Mouse (Mus musculus) testis, adult 2 months (tissue): ENCODE results near the gene Acyp1.

Experiments used
- CTCF ChIP-seq: fragments of 200-500 bp; IDR thresholded peaks from 2 replicates; pipeline ENCODE4 v1.5.1; 2012; ENCODE audit warnings: low read depth, mild to moderate bottlenecking, inconsistent platforms, low read length, moderate library complexity; ENCODE audit not compliant: control insufficient read depth, insufficient read depth, insufficient replicate concordance
- POLR2A ChIP-seq: fragments of 200-500 bp; IDR thresholded peaks from 2 replicates; pipeline ENCODE4 v1.6.1; 2012; ENCODE audit warnings: low read depth, mild to moderate bottlenecking, inconsistent platforms, low read length, moderate library complexity; ENCODE audit not compliant: control insufficient read depth

GRCm38 (mm10) chr12:85237553-85237952, 50.7 kb downstream of the Acyp1 start:
- TF ChIP-seq CTCF = no peak
- no peak for TF ChIP-seq POLR2A
